Mouse (Mus musculus): Measurements from ENCODE around the gene Raver1.

GRCm38 (mm10) chr9:21124837-21125236 lies 33.0 kb upstream of the Raver1 start:
- TF ChIP-seq POLR2A (IDR thresholded peaks at IDR 0.05; ENCODE audit: insufficient read depth, low read length) (no peak), CTCF (IDR thresholded peaks at IDR 0.05; ENCODE audit: low read depth, low read length) (no peak), EP300 (IDR thresholded peaks at IDR 0.05; ENCODE audit: insufficient read depth, low read depth, low read length) (no peak)
